Mouse (Mus musculus): ENCODE results near the gene Plekha1.

DNA sequence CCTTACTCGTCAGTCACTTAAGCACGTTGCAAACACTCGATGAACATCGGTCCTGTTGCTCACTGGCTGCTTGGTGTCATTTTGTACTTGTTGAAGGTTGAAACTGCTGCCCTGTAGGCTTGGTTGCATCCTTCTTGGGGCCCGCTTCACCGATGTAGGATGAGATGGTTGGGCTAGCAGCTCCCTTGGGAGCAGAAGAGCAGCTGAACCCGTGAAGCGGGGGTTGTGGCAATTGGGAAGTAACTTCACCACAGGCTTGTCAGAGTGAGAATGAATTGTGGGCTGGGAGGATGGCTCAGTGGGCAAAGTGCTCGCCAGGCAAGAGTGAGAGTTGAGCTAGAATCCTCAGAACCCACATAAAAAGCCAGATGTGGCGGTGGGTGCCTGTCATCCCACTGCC is 37.1 kb upstream of the Plekha1 start:
- TF ChIP-seq CTCF (IDR thresholded peaks at IDR 0.05; ENCODE audit: control insufficient read depth, insufficient read depth, insufficient read length) = no peak
- no peak for TF ChIP-seq MYOD1 (IDR thresholded peaks at IDR 0.05; ENCODE audit: control insufficient read depth, insufficient read length, low read depth)
- no peak for TF ChIP-seq USF1 (IDR thresholded peaks at IDR 0.05; ENCODE audit: low read depth)

Data from C2C12 (cell line).